Mouse (Mus musculus): Measurements from ENCODE around the gene D7Ertd443e. TPM values are rescaled to one million over a fixed set of nuclear protein-coding genes. Genes with fewer than 3 reads are reported as not detected.

D7Ertd443e gene
- polyA plus RNA-seq, 1 experiment = not detected

GRCm38 (mm10) chr7:134378273-134378672, 7.2 kb downstream of the D7Ertd443e start:
- H3K4me1 ChIP-seq = no peaks in the 10 kb centered on the region
- H3K36me3 ChIP-seq (replicated peaks; ENCODE audit: low read length) = no peaks in the 10 kb centered on the region
- no peak overlapping the region for H3K4me3 ChIP-seq (replicated peaks)
- no peak for TF ChIP-seq FLI1 (IDR thresholded peaks at IDR 0.05; ENCODE audit: low read length)
- no peak for TF ChIP-seq GATA1 (IDR thresholded peaks at IDR 0.05; ENCODE audit: borderline replicate concordance, low read length)
- H3K9me3 ChIP-seq = 0 out of 2 replicates have a peak, but pooled peaks cover 2% of the 10 kb centered on the region
- H3K27me3 ChIP-seq (replicated peaks) = no peaks in the 10 kb centered on the region

GRCm38 (mm10) chr7:134376786-134377185, 8.7 kb downstream of the D7Ertd443e start:
- TF ChIP-seq FLI1 (IDR thresholded peaks at IDR 0.05; ENCODE audit: low read length) (no peak), GATA1 (IDR thresholded peaks at IDR 0.05; ENCODE audit: borderline replicate concordance, low read length) (no peak)
- Histone ChIP-seq H3K4me3 (replicated peaks) (no peak overlapping the region), H3K4me1 (no peaks in the 10 kb centered on the region), H3K9me3 (0 out of 2 replicates have a peak, but pooled peaks cover 2% of the 10 kb centered on the region), H3K36me3 (replicated peaks; ENCODE audit: low read length) (no peaks in the 10 kb centered on the region), H3K27me3 (replicated peaks) (no peaks in the 10 kb centered on the region)

GRCm38 (mm10) chr7:134372276-134372675, 13.2 kb downstream of the D7Ertd443e start:
- TF ChIP-seq FLI1 (IDR thresholded peaks at IDR 0.05; ENCODE audit: low read length) (no peak), GATA1 (IDR thresholded peaks at IDR 0.05; ENCODE audit: borderline replicate concordance, low read length) (no peak)
- Histone ChIP-seq H3K9me3 (0 out of 2 replicates have a peak, but pooled peaks cover 2% of the 10 kb centered on the region), H3K27me3 (replicated peaks) (no peaks in the 10 kb centered on the region)

GRCm38 (mm10) chr7:134369241-134369640, 16.2 kb downstream of the D7Ertd443e start:
- no peaks in the 10 kb centered on the region for H3K4me1 ChIP-seq
- no peaks in the 10 kb centered on the region for H3K27me3 ChIP-seq (replicated peaks)
- no peak overlapping the region for H3K4me3 ChIP-seq (replicated peaks)
- no peak for TF ChIP-seq FLI1 (IDR thresholded peaks at IDR 0.05; ENCODE audit: low read length)
- no peak for TF ChIP-seq GATA1 (IDR thresholded peaks at IDR 0.05; ENCODE audit: borderline replicate concordance, low read length)
- no peaks in the 10 kb centered on the region for H3K36me3 ChIP-seq (replicated peaks; ENCODE audit: low read length)
- H3K9me3 ChIP-seq = no peaks in the 10 kb centered on the region

More at GRCm38 (mm10) chr7:134372276-134372675, 13.2 kb downstream of the D7Ertd443e start:
- H3K36me3 ChIP-seq (replicated peaks; ENCODE audit: low read length) = no peaks in the 10 kb centered on the region
- no peaks in the 10 kb centered on the region for H3K4me1 ChIP-seq
- no peak overlapping the region for H3K4me3 ChIP-seq (replicated peaks)

GRCm38 (mm10) chr7:134362257-134362870, 23.1 kb downstream of the D7Ertd443e start:
- Histone ChIP-seq H3K36me3 (replicated peaks; ENCODE audit: low read length) (no peaks in the 10 kb centered on the region), H3K4me3 (replicated peaks) (no peak overlapping the region), H3K9me3 (no peaks in the 10 kb centered on the region), H3K4me1 (no peaks in the 10 kb centered on the region), H3K27me3 (replicated peaks) (peaks cover 2% of the 10 kb centered on the region)
- no peak for TF ChIP-seq GATA1 (IDR thresholded peaks at IDR 0.05; ENCODE audit: borderline replicate concordance, low read length)
- no peak for TF ChIP-seq FLI1 (IDR thresholded peaks at IDR 0.05; ENCODE audit: low read length)

GRCm38 (mm10) chr7:134348825-134349224, 36.6 kb downstream of the D7Ertd443e start:
- no peaks in the 10 kb centered on the region for H3K4me1 ChIP-seq
- no peaks in the 10 kb centered on the region for H3K36me3 ChIP-seq (replicated peaks; ENCODE audit: low read length)
- TF ChIP-seq FLI1 (IDR thresholded peaks at IDR 0.05; ENCODE audit: low read length) = no peak
- no peak for TF ChIP-seq GATA1 (IDR thresholded peaks at IDR 0.05; ENCODE audit: borderline replicate concordance, low read length)
- H3K4me3 ChIP-seq (replicated peaks) = no peak overlapping the region
- no peaks in the 10 kb centered on the region for H3K9me3 ChIP-seq
- no peaks in the 10 kb centered on the region for H3K27me3 ChIP-seq (replicated peaks)

GRCm38 (mm10) chr7:134342202-134342601, 43.3 kb downstream of the D7Ertd443e start:
- Histone ChIP-seq H3K36me3 (replicated peaks; ENCODE audit: low read length) (no peaks in the 10 kb centered on the region), H3K9me3 (no peaks in the 10 kb centered on the region), H3K4me1 (no peaks in the 10 kb centered on the region), H3K4me3 (replicated peaks) (no peak overlapping the region), H3K27me3 (replicated peaks) (no peaks in the 10 kb centered on the region)
- no peak for TF ChIP-seq GATA1 (IDR thresholded peaks at IDR 0.05; ENCODE audit: borderline replicate concordance, low read length)
- no peak for TF ChIP-seq FLI1 (IDR thresholded peaks at IDR 0.05; ENCODE audit: low read length)

GRCm38 (mm10) chr7:134335951-134336350, 49.5 kb downstream of the D7Ertd443e start:
- TF ChIP-seq GATA1 (IDR thresholded peaks at IDR 0.05; ENCODE audit: borderline replicate concordance, low read length) = no peak
- no peak for TF ChIP-seq FLI1 (IDR thresholded peaks at IDR 0.05; ENCODE audit: low read length)
- H3K36me3 ChIP-seq (replicated peaks; ENCODE audit: low read length) = no peaks in the 10 kb centered on the region
- H3K4me3 ChIP-seq (replicated peaks) = no peak overlapping the region
- H3K9me3 ChIP-seq = no peaks in the 10 kb centered on the region
- no peaks in the 10 kb centered on the region for H3K27me3 ChIP-seq (replicated peaks)
- no peaks in the 10 kb centered on the region for H3K4me1 ChIP-seq

- no peaks in the 10 kb centered on the region for H3K9me3 ChIP-seq
- no peaks in the 10 kb centered on the region for H3K36me3 ChIP-seq (replicated peaks; ENCODE audit: low read length)
- TF ChIP-seq FLI1 (IDR thresholded peaks at IDR 0.05; ENCODE audit: low read length) = no peak
- no peak for TF ChIP-seq GATA1 (IDR thresholded peaks at IDR 0.05; ENCODE audit: borderline replicate concordance, low read length)
- no peaks in the 10 kb centered on the region for H3K27me3 ChIP-seq (replicated peaks)
- H3K4me3 ChIP-seq (replicated peaks) = no peak overlapping the region
- H3K4me1 ChIP-seq = no peaks in the 10 kb centered on the region
Measured at GRCm38 (mm10) chr7:134320979-134321378, 64.5 kb downstream of the D7Ertd443e start.

GRCm38 (mm10) chr7:134302084-134302483, 83.4 kb downstream of the D7Ertd443e start:
- no peaks in the 10 kb centered on the region for H3K4me1 ChIP-seq
- no peak overlapping the region for H3K4me3 ChIP-seq (replicated peaks)
- peaks cover 2% of the 10 kb centered on the region for H3K27me3 ChIP-seq (replicated peaks)
- no peaks in the 10 kb centered on the region for H3K9me3 ChIP-seq
- no peaks in the 10 kb centered on the region for H3K36me3 ChIP-seq (replicated peaks; ENCODE audit: low read length)
- no peak for TF ChIP-seq FLI1 (IDR thresholded peaks at IDR 0.05; ENCODE audit: low read length)
- TF ChIP-seq GATA1 (IDR thresholded peaks at IDR 0.05; ENCODE audit: borderline replicate concordance, low read length) = no peak
